Mouse (Mus musculus) embryonic facial prominence, embryonic 15.5 days (tissue): ENCODE measurements around the gene Fbxo28. TPM values are rescaled to one million over a fixed set of nuclear protein-coding genes. Genes with fewer than 3 reads are reported as not detected.
"Not testable (repeated sequence)": the region's sequence is repeated elsewhere in the genome, so short reads cannot be mapped to it uniquely, and the experiment has no call there.

Experiments
- ATAC-seq: fragments of 200-750 bp; cut with Nextera tagmentation; 2 replicates; pipeline ENCODE4 v1.8.0; 2017; ENCODE audit warnings: low read depth, moderate TSS enrichment; ENCODE audit not compliant: insufficient number of reproducible peaks, low FRiP score, low TSS enrichment
- H3K27ac ChIP-seq: fragments of 300-500 bp; sonication (generic); replicated peaks from 2 replicates; pipeline ENCODE4 v1.5.1; 2015; ENCODE audit warnings: mild to moderate bottlenecking, inconsistent platforms
- H3K27me3 ChIP-seq: fragments of 300-500 bp; sonication (generic); 2 replicates; pipeline ENCODE4 v1.6.1; 2015; ENCODE audit warnings: inconsistent platforms
- H3K36me3 ChIP-seq: fragments of 300-500 bp; sonication (generic); 2 replicates; pipeline ENCODE4 v1.6.1; 2015; ENCODE audit warnings: mild to moderate bottlenecking, inconsistent platforms
- H3K4me1 ChIP-seq: fragments of 300-500 bp; sonication (generic); 2 replicates; pipeline ENCODE4 v1.6.1; 2015; ENCODE audit warnings: inconsistent platforms
- H3K4me2 ChIP-seq: fragments of 300-500 bp; sonication (generic); replicated peaks from 2 replicates; pipeline ENCODE4 v1.6.1; 2015; ENCODE audit warnings: mild to moderate bottlenecking, inconsistent platforms
- H3K4me3 ChIP-seq: fragments of 300-500 bp; sonication (generic); replicated peaks from 2 replicates; pipeline ENCODE4 v1.5.1; 2015; ENCODE audit warnings: mild to moderate bottlenecking, inconsistent platforms
- H3K9ac ChIP-seq: fragments of 300-500 bp; sonication (generic); 2 replicates; pipeline ENCODE4 v1.6.1; 2015; ENCODE audit warnings: inconsistent platforms
- H3K9me3 ChIP-seq: fragments of 300-500 bp; sonication (generic); replicated peaks from 2 replicates; pipeline ENCODE4 v1.6.1; 2016; ENCODE audit warnings: inconsistent platforms
- WGBS: fragments of 180-500 bp; shearing (Covaris S2); methylation state at CpG from one replicate; pipeline ENCODE4 v1.1.7; 2015; 5-methylcytosine and 5-hydroxymethylcytosine counted together
- polyA plus RNA-seq: library from polyadenylated mRNA; unstranded; fragments of >200 nt; fragmentation: Nextera tagmentation; extraction: Ambion mirVana; gene quantifications from 2 replicates; pipeline ENCODE4 v1.2.1, GENCODE M21; 2015

Fbxo28 gene
- polyA plus RNA-seq, 1 experiment from 2014 or later = 22.0 TPM

DNA sequence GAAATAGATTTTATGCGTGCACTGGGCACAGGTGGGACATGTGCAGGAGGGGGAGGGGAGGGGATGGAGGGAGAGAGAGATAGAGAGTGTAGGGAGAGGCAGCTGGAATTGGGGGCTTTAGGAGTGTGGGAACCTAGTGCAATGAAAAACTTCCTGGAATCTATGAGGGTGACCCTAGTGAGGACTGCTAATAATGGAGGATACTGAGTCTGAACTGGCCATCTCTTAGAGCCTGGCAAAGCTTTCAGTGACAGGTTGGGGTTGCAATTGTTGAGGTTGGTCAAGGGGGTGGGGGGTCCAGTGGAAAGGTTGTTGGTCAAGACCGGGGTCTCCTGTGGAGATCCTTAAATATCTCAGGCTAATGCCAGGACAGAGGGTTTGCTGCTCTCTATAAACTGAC lies 31.1 kb downstream of the Fbxo28 start:
- H3K9me3 ChIP-seq = no peaks in the 10 kb centered on the region; the same call in 1 of the 2 replicates
- H3K4me1 ChIP-seq = no peaks in the 10 kb centered on the region
- H3K9ac ChIP-seq = no peak overlapping the region
- H3K4me3 ChIP-seq = no peak overlapping the region
- no peak overlapping the region for H3K27ac ChIP-seq
- H3K4me2 ChIP-seq = no peak overlapping the region
- H3K27me3 ChIP-seq = no peaks in the 10 kb centered on the region
- 84% methylated on average over 2 of the region's 2 CpGs for WGBS
- H3K36me3 ChIP-seq = peaks cover 30% of the 10 kb centered on the region
- no peak for ATAC-seq

DNA sequence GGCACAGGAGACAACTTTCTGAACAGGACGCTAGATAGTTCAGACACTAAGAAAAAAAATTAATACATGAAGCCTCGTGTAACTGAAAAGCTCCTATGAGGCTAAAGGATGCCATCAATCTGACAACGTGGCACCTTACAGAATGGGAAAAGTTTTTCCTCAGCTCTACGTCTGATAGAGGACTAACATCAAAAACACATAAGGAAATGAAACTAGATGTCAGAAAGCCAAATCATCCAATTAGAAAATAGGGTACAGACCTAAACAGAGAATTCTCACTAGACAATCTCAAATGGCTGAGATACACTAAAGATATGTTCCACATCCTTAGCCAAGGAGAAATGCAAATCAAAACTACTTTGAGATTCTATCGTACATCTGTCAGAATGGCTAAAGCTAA lies 32.0 kb downstream of the Fbxo28 start:
- Histone ChIP-seq H3K36me3 (peaks cover 21% of the 10 kb centered on the region), H3K27me3 (no peaks in the 10 kb centered on the region), H3K4me3 (no peak overlapping the region), H3K4me1 (no peaks in the 10 kb centered on the region), H3K9me3 (no peaks in the 10 kb centered on the region; the same call in 1 of the 2 replicates), H3K9ac (no peak overlapping the region), H3K4me2 (no peak overlapping the region), H3K27ac (no peak overlapping the region)
- ATAC-seq = no peak
- WGBS = 67% methylated on average over 5 of the region's 5 CpGs

DNA sequence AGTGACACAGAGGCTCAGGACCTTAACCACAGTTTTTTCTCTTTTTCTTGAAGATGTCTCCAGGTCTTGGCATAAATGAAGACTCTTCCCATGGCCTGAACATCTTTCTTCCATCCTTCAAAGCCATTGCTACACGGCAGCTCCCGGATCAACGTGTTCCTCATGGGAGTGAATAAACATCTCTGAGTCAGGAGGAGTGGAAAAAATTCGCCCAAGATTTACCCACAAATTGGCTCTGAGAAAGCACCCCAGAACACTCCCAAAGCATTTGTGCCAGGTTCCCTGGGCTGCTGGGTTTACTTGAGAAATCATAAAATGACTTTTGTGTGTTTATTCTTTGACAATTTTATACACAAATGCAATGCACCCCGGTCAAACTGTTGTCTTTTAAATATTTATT lies 38.5 kb downstream of the Fbxo28 start:
- Histone ChIP-seq H3K9ac (no peak overlapping the region), H3K4me1 (no peaks in the 10 kb centered on the region), H3K4me3 (no peak overlapping the region), H3K27me3 (no peaks in the 10 kb centered on the region), H3K27ac (0 out of 2 replicates have a peak overlapping the region, but pooled peaks have one; percentile 58), H3K9me3 (no peaks in the 10 kb centered on the region), H3K4me2 (no peak overlapping the region), H3K36me3 (no peaks in the 10 kb centered on the region)
- WGBS = 70% methylated on average over 5 of the region's 5 CpGs
- no peak for ATAC-seq

DNA sequence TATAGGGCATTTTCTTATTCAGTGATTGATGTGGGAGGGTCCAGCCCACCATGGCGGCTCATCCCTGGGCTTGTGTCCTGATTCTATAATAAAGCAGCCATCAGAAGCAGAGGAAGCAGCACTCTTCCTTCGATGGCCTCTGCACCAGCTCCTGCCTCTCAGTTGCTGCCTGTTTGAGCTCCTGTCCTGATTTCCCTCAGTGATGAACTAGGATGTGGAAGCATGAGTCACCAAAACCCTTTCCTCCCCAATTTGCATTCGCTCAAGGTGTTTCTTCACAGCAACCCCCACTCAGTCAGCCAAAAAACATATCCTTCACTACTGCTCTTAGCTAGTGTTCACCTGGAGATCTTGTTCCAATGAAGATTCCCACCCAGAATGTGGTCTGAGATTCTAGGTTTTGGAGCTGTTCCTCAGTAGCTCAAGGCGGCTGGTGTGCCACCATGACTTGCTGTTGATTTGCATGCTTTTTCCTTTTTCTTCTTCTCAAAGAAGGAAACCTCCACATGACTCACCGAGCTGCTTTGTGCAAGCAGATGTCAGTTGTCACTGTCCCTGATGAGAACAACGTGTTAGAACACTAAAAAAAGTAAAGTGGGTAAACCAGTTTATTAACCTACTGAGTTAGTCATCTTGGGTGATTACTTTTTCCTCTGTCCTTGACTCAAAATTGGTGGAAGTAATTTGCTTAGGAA lies 39.1 kb downstream of the Fbxo28 start:
- Histone ChIP-seq H3K9me3 (no peaks in the 10 kb centered on the region), H3K36me3 (no peaks in the 10 kb centered on the region), H3K27me3 (no peaks in the 10 kb centered on the region), H3K4me1 (no peaks in the 10 kb centered on the region), H3K9ac (no peak overlapping the region), H3K27ac (peak overlapping the region; percentile 58; the same call in 1 of the 2 replicates), H3K4me2 (no peak overlapping the region), H3K4me3 (no peak overlapping the region)
- ATAC-seq = no peak
- WGBS = 66% methylated on average over 6 of the region's 6 CpGs

DNA sequence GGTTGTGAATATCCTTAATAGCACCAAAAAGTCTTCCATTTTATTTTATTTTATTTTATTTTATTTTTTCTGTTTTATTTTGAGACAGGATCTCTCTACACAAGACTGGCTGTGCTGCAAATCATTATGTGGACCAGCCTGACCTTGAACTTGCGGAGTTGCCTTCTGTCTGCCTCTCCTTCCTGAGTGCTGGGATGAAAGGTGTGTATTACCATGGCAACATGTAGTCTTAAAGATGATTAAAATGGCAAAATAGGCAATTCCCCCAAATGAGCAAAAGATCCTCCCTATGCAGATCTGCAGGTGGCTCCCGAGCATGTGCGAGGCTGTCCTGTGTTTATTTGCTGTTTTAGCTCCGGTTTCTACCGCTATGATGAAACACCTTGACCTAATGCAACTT lies 43.6 kb downstream of the Fbxo28 start:
- ATAC-seq = no peak
- Histone ChIP-seq H3K4me3 (no peak overlapping the region), H3K27me3 (no peaks in the 10 kb centered on the region), H3K9ac (no peak overlapping the region), H3K9me3 (no peaks in the 10 kb centered on the region), H3K4me2 (no peak overlapping the region), H3K36me3 (no peaks in the 10 kb centered on the region), H3K4me1 (no peaks in the 10 kb centered on the region), H3K27ac (no peak overlapping the region)
- WGBS = 91% methylated on average over 5 of the region's 5 CpGs

DNA sequence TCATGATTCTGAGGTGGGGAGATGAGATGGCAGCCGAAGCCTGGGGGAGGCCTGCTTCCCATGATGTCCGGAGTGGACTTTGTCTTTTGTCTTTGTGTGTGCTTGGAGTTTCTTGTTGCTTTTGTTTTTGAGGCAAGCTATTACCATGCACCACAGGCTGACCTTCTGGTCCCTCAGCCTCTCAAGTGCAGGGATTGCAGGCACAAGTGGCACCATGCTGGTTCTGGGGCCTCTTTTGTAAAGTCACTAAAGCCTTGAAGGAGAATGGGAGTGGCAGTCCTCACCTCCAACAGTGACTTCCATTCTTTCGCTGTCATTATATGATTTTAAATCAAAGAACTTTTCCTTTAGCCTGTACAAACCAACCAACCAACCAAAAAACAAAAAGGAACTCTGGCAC lies 44.2 kb downstream of the Fbxo28 start:
- 76% methylated on average over 3 of the region's 3 CpGs for WGBS
- ATAC-seq = no peak

DNA sequence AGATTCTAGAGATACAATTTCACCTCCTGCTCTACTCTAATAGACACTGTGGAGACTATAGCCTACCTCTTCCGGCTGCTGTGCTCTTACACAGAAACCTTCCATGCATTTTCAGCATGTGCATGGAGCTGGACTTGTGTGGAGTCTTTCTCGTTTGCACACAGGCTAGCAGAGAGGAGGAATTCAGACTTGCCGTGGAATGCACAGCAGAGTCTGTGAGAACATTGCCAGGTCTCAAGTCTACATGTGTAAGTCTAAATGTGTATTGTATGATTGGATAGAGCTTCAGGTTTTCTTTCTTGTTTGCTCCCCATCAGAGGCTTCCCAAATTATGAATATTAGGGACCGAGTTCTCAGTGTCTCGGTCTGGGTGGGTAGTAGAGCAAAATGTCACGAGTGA lies 44.6 kb downstream of the Fbxo28 start:
- Histone ChIP-seq H3K9ac (no peak overlapping the region), H3K36me3 (no peaks in the 10 kb centered on the region)
- WGBS = 86% methylated on average over 6 of the region's 6 CpGs

More for the DNA sequence above, 44.2 kb downstream of the Fbxo28 start:
- Histone ChIP-seq H3K4me1 (no peaks in the 10 kb centered on the region), H3K27ac (no peak overlapping the region), H3K9me3 (no peaks in the 10 kb centered on the region), H3K4me3 (no peak overlapping the region), H3K27me3 (no peaks in the 10 kb centered on the region), H3K36me3 (no peaks in the 10 kb centered on the region), H3K4me2 (no peak overlapping the region), H3K9ac (no peak overlapping the region)

DNA sequence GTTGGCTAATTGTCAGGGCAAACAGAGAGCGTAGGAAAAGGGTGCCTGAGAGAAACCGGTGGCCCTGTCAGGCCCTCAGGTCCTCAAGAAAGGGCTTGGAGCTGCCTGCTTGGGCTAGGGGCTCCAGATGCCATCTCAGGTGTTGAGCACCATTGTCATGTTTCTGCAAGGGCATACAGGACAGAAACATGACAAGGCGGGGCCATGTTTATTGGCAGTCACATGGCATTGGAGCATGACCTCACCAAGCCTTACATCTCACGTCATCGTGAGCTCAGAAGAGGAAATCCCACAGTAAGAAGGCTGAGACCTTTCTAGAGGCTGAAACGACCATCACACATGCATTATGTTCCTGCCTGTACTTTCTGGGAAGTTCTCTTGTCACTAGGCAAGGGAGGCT lies 45.3 kb downstream of the Fbxo28 start:
- Histone ChIP-seq H3K4me3 (no peak overlapping the region), H3K9ac (no peak overlapping the region), H3K27me3 (no peaks in the 10 kb centered on the region), H3K9me3 (no peaks in the 10 kb centered on the region), H3K36me3 (no peaks in the 10 kb centered on the region), H3K4me2 (no peak overlapping the region), H3K4me1 (no peaks in the 10 kb centered on the region), H3K27ac (no peak overlapping the region)
- 80% methylated on average over 6 of the region's 6 CpGs for WGBS
- ATAC-seq = no peak

More for the DNA sequence above, 44.6 kb downstream of the Fbxo28 start:
- H3K4me2 ChIP-seq = no peak overlapping the region
- H3K27me3 ChIP-seq = no peaks in the 10 kb centered on the region
- no peak for ATAC-seq
- no peak overlapping the region for H3K27ac ChIP-seq
- H3K9me3 ChIP-seq = no peaks in the 10 kb centered on the region
- no peak overlapping the region for H3K4me3 ChIP-seq
- H3K4me1 ChIP-seq = no peaks in the 10 kb centered on the region

DNA sequence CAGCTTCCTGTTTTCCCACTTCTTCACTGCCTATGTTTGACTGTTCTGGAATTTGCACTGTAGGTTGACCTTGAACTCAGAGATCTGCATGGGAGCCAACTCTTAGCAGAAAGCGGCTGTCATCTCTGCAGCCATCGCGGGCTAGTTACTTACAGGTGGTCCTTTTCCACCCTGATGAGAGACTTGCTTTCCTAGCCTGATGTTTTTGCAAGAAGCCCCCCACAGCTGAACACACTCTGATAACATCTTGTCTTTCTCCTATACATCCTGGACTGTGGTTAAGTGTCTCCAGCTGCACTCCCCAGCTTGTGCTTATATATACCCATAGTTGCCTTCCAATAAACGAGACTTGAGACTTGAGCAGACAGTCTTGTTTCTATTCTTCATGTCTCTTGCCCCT lies 49.1 kb downstream of the Fbxo28 start:
- Histone ChIP-seq H3K36me3 (no peaks in the 10 kb centered on the region), H3K27ac (no peak overlapping the region), H3K4me3 (no peak overlapping the region), H3K27me3 (no peaks in the 10 kb centered on the region), H3K4me2 (no peak overlapping the region), H3K9ac (no peak overlapping the region), H3K4me1 (no peaks in the 10 kb centered on the region), H3K9me3 (no peaks in the 10 kb centered on the region)
- ATAC-seq = no peak
- 72% methylated on average over 4 of the region's 4 CpGs for WGBS

DNA sequence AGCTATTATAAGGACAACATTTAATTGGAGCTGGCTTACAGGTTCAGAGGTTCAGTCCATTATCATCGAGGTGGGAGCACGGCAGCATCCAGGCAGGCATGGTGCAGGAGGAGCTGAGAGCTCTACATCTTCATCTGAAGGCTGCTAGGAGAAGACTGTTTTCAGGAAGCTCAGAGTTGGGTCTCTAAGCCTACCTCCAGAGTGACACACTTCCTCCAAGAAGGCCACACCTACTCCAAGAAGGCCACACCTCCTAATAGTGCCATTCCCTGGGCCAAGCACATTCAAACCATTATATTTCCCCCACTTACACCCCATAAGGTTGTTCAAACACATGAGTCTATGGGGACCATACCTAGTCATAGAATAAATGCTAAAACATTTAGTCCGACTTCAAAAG lies 50.7 kb downstream of the Fbxo28 start:
- 86% methylated on average over 3 of the region's 3 CpGs for WGBS
- not testable (repeated sequence) for ATAC-seq, H3K36me3 ChIP-seq

DNA sequence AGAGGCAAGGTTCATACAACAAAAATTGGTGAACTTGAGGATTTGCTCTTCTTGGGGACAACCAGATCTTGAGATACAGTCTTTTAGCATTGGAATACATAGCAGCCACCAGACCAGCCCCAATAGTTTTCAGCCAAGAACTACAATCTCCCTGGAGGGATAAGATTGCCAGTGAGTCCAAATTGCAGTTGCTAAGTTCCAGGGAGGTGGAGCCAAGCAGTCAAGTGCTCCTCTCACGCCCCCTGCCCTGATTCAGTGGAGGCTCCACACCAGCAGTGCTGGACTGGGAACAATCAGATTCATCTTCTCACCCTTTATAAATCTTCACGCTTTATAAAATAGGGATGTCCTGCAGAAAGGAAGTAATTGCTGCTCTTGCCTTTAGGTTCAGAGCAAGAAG lies 51.6 kb downstream of the Fbxo28 start:
- no peaks in the 10 kb centered on the region for H3K27me3 ChIP-seq
- no peak overlapping the region for H3K4me3 ChIP-seq
- H3K36me3 ChIP-seq = no peaks in the 10 kb centered on the region
- no peak for ATAC-seq
- H3K4me1 ChIP-seq = no peaks in the 10 kb centered on the region
- no peak overlapping the region for H3K27ac ChIP-seq
- no peak overlapping the region for H3K9ac ChIP-seq
- no peak overlapping the region for H3K4me2 ChIP-seq
- 51% methylated on average over 2 of the region's 2 CpGs for WGBS
- H3K9me3 ChIP-seq = no peaks in the 10 kb centered on the region

More for the DNA sequence above, 50.7 kb downstream of the Fbxo28 start:
- H3K9ac ChIP-seq, H3K4me1 ChIP-seq, H3K4me3 ChIP-seq, H3K27me3 ChIP-seq, H3K9me3 ChIP-seq, H3K4me2 ChIP-seq, H3K27ac ChIP-seq: not testable (repeated sequence)

DNA sequence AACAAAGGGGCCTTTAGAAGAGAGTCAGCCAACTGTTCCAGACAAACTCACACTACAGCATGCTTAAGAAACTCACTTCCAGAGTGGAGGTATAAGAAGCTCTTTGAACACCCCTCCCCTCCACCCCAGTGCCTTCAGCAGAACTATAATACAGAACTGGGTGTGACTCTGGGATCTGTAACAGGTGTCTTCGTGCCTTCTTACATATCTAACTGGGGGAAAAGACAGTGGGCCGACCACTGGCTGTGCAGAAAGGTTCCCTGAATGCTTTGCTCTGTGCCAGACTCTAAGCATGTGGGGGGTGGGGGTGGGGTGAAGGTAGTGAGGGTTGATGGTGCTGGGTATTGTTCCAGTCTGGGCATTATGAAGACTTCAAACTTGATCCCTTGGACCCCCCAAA lies 52.8 kb downstream of the Fbxo28 start:
- no peak for ATAC-seq
- Histone ChIP-seq H3K9me3 (no peaks in the 10 kb centered on the region), H3K4me1 (no peaks in the 10 kb centered on the region), H3K4me2 (no peak overlapping the region), H3K4me3 (no peak overlapping the region), H3K36me3 (no peaks in the 10 kb centered on the region), H3K27ac (no peak overlapping the region), H3K27me3 (no peaks in the 10 kb centered on the region), H3K9ac (no peak overlapping the region)
- WGBS = 61% methylated on average over 2 of the region's 2 CpGs
